Mouse (Mus musculus): ENCODE data around the gene Mpst.
A peak's percentile ranks its signal among the peaks of the same experiment; 100 is the strongest.

Gene Mpst

DNA sequence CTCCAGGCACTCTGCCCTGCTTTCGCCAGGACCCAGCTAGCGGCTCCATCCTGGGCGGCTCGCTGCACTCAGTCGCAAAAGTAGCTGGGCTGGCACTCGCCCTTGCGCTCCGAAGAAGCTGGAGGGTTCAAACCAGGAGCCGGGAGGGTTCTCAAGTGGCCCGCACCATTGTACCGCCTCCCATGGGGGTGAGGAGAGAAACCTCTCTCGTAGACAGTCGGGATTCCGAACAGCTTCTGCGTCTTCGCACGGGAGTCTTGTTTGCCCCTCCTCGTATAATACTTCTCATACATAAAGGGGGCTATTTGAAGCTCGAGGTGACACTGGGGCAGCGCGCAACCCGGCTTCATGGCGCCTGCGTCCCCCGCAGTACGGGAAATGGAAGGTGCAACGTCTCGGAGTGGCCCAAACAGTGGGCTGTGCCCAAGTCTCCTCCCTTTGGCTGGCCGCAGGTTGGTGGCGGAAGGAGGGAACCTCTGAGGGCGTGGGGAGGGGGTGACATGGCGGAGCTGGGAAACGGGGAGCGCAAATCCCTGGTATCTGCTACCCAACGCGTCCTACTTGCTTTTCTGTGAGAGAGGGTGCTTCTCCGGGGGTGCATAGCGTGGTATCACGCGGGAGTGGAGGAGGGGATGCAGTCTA is at the start of gene Mpst:
TSS of gene Mpst (plus strand) at position 124 of the 642 bp plus-strand sequence.
- DNase-seq (ENCODE audit: low spot score in 2 of 2), result peak; percentile 82 to 85

DNA sequence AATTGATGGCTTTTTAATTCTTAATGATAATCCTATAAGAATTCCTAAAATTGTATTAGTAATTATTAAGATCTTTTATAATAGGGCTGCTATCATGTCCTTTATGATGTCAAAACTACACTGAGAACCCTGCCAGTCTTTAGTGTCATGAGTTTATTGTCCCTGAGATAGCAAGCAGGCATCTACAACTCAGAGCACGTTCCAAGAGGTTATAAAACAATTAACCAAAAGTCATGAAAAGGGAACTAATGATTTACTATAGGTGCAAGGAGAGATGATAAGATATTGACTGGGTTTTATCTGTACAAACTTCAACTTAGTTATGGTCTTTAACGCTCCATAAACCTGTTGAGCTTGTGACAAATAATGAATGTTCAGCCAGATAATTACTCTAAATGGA is 40.3 kb upstream of the Mpst start:
- no peak for DNase-seq (ENCODE audit: low spot score in 2 of 2)

DNA sequence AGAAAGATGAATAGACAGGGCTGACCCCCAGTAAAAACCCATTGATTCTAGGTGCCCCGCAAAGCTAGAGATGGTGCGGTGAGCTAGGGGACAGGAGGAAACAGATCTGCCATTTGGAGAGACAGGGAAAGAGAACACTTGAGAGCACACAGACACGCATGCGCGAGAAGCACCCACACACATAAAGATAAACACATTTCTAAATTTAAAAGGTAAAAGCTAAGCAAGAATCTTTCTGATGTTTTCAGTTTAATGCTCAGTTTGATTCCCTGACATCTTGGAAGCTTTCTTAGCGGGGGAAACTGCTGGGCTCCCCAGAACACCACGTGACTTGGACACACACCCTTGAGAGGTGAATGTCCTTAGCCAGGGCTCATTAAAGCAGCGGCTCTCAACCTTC is 39.3 kb upstream of the Mpst start:
- peak in 1 of 2 experiments; percentile 23 for DNase-seq (ENCODE audit: low spot score in 2 of 2)

DNA sequence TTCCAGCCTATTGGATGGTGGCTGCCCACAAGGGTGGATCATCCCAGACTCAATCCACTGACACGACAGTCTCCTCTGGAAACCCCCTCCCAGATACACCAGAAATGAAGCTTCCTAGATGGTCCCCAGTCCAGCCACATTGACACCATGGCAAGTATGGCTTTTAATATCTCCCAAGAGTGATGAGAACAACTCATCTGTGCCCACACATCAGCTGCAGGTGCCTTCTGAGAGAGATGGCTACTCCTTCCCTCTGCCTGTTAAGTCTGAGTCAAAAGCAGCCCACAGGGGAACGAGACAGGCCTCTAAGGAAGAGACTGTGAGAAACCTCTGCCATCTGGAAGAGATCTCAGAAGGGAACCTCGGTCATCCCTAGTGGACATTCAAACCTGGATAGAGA is 38.4 kb upstream of the Mpst start:
- DNase-seq (ENCODE audit: low spot score in 2 of 2), result no peak

DNA sequence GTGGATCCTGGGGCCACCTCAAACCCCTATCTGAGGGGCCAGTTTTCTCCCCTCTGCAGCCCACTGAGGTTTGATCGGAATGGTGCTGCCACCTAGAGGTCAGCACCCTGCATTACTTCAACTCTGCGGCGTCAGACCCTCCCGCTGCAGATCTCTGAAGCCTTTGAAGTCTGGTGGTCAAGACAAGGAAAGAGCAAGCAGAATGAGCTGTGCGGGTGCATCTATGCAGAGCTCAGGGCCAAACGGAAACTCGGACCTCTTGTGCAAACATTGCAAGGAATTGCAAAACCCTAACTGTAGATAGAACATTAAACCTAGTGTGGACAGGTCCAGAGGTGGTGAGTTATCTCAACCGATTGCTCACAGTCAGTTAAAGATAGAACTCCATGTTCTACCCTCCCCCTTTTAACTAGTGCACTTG is 37.3 kb upstream of the Mpst start:
- DNase-seq (ENCODE audit: low spot score in 2 of 2), result peak in 1 of 2 experiments; percentile 26

DNA sequence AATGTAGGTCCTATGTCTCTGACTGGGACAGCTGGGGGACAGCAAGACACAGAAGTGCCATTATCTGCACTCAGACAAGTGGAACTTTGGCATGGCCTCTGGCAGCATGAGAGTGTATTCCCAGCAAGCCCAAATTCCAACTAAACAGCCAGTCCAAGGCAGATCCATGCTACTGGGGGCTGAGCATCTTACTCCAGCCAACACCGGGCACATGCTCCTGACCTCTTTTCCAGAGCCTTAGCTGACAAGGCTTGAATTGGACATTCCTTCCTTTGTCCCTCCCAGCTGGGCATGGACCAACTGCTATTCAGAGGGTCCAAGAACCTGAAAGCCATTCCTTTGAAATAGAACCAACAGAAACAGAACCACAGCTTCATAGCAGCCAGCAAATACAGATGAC is 36.6 kb upstream of the Mpst start:
- DNase-seq (ENCODE audit: low spot score in 2 of 2), result no peak

DNA sequence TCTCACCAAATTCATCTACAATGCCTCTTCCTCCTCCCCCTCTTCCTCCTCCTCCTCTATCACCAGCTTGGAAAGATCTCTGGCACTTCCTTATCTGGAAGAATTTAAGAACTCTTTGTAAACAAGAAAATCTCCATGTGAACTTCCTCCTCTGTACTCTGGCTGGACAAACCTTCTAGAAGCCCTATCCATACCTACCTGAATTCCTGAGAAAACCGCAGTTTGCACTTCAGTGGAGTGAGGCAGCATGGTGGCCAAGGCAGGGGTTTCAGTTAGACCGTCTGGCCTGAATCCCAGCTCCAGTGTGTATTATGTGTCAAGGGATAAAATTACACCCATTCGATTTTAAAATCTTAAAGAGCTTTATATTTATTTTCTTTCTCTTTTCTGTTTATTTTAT is 33.4 kb upstream of the Mpst start:
- DNase-seq (ENCODE audit: low spot score in 2 of 2), result no peak

DNA sequence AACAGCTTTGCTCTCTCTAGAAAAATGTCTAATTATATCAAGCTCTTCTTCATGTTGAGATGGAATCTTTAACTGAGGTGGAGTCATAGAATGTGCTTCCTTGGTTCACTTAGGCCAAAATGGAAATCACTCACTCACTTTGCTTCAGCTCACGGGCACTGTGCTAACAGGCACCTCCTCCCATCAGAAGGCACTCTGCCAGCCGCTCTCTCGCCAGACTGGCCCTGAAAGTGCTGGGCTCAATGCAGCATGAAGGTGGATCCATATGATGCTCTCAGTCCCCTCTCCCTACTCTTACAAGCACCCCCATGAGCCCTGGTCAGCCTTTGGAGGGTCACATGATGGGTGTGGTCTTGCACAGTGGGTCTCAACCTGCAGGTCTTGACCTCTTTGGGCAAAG is 32.0 kb upstream of the Mpst start:
- DNase-seq (ENCODE audit: low spot score in 2 of 2), result peak in 1 of 2 experiments; percentile 24

DNA sequence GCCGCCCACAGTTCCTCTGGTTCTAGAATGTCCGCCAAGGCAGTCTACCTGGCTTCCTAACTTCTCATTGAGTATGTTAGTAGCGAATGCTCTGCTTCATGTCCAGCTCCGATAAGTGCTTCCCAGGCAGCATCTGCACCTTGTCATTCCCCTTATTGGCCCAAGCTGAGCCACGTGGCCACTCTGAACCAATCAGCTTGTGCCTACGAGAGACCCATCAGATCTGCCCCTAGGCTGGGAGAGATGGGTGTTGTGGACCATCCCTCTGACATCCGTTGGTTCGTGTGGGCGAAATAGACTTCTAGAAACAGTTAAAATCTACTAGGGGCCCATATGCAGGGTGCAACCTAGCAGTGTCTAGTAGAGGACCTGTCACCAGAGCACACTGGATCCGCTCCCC is 28.4 kb upstream of the Mpst start:
- DNase-seq (ENCODE audit: low spot score in 2 of 2), result no peak

DNA sequence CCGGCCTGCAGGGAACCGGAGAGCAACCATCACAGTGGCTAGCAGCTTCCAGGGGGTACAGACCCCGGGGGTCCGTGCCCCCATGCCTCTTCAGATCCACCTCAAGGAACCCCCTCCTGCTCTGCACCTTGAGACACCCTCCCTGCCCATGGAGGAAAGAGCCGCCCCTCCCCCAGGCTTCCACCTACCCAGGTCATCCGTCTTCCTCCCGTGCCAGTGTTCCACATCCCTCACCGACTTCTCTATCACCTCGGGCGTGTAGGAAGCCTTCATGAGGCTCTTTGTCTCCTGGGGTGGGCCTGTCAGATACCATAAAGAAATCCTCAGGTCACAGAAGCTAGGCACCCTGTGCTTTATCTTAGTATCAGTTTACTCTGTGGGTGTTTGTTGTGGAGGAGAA is 27.7 kb upstream of the Mpst start:
- no peak for DNase-seq (ENCODE audit: low spot score in 2 of 2)

DNA sequence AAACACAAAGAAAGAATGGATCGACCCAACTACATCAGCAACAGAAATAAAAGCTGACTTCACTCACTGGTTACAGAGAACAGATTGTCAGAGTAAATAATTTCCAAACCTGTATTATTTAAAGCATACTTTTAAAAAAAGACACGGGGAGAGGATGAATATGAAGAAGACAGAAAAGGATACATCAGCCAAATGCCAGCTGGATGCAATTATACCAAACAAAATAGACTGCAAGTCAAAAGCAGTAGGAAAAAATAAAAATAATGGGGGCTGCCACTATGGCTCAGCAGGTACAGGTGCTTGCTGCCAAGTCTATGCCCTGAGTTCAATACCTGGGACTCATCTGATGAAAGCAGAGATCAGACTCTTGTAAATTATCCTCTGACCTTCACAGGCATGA is 26.0 kb upstream of the Mpst start:
- no peak for DNase-seq (ENCODE audit: low spot score in 2 of 2)

DNA sequence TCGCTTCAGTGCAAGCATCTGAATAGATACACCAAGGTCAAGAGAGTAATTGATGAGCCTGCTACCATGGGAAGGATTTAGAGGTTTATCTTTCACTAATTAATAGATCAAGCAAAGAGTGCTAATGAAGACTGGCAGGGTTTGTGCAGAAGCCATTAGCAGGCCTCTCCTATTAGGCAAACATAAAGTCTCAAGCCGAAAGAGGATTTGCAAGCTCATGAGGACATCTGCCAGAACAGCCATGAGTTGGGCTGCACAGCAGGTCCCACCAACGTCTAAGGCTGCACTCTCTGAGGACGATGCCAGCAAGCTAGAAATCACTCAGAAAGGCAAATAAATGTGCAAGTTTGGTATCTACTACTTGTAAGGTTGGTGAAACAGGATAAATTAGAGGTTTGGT is 25.5 kb upstream of the Mpst start:
- no peak for DNase-seq (ENCODE audit: low spot score in 2 of 2)

DNA sequence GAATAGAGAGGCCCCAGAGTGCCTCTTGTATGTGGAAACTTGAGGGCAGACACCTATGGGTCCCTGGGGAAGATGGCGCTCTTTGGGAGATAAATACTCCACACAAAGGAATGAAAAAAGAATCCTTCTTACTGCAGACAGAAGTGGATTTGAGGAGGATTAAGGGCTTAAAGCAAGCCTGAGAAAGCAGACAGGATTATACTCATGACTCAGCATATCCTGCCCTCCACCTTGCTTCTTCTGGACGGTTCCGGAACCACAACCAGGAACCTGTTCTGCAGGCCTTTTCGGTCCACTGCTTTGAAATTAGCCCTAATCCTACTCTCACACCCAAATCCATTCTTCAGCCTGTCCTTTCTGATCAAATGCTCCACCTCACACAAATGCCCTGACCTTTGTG is 24.1 kb upstream of the Mpst start:
- no peak for DNase-seq (ENCODE audit: low spot score in 2 of 2)

DNA sequence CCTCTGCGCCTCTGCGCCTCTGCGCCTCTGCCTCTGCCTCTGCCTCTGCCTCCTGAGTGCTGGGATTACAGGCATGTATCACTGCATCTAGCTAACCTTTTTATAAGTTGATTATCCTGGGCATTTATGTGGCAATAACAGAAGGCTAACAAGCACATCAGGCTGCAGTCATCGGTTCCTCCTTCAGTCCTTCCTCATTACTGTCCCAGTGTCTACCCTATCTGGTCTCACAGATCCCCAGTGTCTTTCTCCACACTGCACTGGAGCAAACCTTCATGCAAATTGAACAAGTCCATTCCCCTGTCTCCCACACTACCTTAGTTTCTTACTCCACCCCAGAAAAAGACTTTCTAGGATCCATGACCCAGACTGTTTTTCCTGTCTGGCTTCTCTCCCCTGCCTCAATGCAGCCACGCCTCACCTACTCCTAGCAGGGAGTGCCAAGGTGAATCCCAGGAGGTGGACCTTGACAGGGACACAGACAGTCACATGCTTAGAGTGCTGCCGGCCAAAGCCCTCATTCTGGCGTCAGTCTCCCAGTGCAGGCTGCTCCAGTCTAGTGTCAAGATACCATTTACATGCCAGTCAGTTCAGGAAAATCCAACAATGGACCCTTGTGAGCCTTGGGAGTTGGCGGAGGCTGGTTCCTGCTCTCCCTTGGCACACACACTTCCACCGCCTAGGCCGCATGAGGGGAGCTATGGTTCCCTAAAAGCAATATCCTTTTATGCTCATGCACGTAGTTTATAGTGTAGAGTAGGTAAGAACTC is 22.6 kb upstream of the Mpst start:
- peak in 1 of 2 experiments; percentile 22 for DNase-seq (ENCODE audit: low spot score in 2 of 2)

DNA sequence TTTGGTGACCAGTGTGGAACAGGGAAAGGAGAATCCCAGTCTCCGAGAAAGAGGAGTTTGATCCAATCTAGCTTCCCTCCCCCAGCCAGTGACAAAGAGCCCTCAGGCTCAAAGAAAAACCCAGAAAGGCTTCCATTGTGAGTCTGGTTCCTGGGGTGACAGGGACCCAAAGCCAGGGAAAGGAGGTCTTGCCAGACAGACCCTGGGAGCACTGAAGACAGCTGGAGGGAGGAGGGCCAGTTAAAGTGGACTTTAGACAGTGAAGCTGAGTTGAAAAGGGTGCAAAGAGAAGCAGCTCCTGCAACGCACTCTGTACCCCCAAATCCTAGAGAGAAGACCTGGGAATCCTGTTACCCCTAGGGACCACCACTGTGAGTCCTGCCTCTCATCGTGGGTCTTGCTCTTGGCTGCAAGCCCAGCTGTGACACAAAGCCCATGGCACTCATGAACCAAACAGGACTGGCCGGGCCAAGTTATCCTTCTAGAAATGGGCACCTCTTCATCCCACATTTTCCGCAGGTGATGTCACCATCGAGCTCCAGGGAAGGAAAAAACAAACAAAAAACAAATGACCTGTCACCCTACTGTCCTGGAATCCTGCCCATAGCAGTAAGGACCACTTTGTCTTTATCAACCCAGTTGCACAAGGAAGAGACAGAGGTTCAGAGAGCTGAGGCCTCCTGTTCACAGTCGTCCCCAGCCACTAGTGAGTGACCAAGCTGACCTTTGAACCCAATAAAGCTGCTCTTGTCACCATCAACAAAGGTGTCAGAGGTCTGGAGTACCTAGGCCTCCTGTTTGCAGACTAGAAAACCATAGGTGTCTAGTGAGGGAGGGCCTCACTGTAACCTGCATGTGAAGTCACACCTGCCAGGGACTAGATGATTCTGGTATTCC is 21.7 kb upstream of the Mpst start:
- no peak for DNase-seq (ENCODE audit: low spot score in 2 of 2)

DNA sequence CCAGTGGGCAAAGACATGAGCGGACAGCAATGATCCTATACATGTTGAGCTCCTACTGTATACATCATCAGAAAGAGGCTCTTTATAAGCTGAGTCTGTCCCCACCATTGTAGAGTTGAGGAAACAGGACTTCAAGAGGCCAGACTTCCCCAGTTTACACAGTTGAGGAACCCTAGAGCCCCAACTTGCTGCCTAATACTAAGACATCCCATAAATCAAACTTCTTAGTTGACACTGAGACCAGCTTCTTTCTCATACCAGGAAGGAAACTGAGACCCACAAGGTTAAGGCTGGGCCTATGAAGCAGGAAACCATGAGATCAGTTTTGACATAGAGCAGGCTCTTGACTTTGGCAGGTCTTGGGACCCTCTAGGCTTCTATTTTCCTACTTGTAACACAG is 20.7 kb upstream of the Mpst start:
- DNase-seq (ENCODE audit: low spot score in 2 of 2), result no peak

DNA sequence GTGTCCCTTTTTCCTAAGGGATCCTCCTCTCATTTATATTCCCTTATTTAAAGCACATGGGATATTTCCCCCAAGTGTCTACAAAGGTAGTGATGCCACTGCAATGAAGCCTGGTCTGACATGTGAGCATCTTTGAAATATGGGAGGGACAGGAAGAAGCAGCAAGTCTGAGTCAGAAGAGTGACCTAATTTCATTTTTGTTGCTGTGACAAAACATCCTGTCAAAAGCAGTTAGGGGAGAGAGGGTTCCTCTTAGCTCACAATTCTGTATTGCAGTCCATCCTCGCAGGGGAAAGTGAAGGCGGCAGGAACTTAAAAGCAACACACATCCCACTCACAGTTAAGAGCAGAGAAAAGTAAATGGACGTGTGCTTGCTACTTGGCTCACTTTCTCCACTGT is 15.4 kb upstream of the Mpst start:
- DNase-seq (ENCODE audit: low spot score in 2 of 2), result no peak

DNA sequence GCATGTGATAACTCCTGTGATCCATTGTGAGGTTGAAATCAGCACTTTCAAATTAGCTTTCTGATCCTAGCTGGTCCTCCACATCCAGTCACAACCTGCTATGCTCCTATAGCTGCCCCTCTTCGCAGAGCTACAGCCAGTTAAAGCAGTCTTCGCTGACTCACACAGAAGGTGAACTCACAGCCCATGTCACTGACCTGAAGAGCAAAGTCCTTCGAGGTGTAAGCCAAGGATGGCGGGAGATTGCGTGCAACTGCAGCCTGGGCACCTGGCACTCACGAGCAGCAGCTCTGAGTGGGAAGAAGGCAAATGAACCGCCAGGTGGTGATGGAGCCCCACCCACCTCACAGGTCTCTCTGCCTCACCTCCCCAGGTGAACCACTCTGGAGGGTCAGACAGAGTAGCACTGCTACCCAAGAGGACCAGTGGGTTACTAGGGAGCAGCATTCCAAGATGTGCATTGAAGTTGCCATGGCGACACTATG is 10.7 kb upstream of the Mpst start, which contains the start of gene Tex33:
TSS of gene Tex33 (minus strand) at position 435 of the 485 bp plus-strand sequence.
- DNase-seq (ENCODE audit: low spot score in 2 of 2), result no peak

DNA sequence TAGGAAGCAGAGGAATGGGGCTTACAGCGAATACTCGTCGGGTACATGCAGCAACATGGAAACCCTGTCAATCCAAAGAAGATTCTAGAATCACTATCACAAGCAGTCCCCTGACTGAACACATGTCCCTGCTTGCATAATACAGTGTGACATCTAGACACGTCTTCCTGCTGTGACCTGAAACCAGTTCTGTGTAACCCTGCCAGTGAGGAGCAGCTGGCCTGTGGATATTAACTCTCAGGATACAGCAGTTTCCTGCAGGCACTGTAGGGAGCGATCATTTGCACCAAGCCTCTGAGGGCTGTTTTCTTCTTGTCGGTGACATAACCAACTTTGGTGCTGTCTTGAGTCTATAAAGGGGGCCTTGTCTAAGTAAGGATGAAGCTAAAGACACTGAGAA is 4.9 kb upstream of the Mpst start:
- no peak for DNase-seq (ENCODE audit: low spot score in 2 of 2)

DNA sequence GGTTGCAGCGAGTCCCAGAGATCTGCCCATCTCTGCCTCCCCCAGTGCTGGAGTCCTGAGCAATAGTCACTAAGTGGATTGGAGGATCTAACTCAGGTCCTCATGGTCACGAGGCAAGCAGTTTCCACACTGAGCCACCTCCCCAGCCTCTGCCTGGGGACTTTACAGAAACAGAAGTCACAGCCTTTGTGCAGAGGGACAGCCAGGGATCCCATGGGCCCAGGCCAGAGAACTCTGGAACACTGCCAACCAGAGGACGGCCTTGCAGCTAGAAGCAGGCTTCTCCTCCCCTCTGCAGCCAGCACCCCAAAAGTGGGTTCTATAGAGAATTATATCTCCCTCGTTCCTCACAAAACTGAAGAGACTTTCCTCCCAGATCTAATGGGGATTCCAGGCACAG is 4.3 kb upstream of the Mpst start:
- no peak for DNase-seq (ENCODE audit: low spot score in 2 of 2)

DNA sequence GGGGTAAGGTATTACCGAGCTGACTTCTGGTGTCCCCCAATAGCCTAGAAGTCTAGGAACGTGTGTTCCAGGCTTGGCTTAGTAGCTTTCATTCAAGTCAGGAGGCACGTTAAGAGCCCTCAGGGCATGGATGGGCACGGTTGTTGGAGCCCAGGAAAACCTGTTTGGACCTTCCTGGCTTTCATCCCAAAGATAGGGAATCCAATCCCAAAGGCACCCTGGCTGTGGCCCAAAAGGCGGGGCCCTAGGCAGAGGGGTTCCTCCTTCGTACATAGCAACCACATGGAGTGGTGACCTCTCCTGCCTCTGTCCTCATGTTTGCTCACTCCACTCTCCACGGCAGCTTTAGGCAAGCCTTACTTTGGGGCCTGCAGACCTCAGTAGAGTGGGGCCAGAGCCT is 3.8 kb upstream of the Mpst start:
- no peak for DNase-seq (ENCODE audit: low spot score in 2 of 2)

DNA sequence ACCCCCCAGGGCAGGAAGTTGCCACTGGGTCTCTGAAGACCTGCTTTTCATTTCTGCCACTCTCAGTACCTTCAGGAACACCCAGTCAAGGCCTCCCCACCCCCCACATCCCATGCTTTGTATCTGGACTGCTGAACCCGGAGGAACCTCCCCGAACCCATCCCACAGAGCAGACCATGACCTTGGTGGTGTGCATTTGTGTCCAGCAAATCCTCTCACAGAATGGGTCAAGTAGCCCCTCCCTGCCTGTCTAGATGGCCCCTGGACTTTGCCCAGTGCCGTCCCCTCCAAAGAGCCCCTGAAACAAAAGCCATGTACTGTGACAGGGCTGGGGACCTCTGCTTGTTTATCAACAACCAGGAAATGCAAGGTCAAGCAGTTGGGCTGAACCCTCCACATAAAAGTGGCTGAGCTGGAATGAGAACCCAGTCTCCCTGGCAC is 2.9 kb upstream of the Mpst start:
- no peak for DNase-seq (ENCODE audit: low spot score in 2 of 2)
